Mouse (Mus musculus): Measurements from ENCODE around the gene Mrm1. TPM values are rescaled to one million over a fixed set of nuclear protein-coding genes. Genes with fewer than 3 reads are reported as not detected.

The Mrm1 gene
- polyA plus RNA-seq, 1 experiment from 2014 or later, result 17.5 TPM

- Histone ChIP-seq H3K9ac (ENCODE audit: low read length) (no peak overlapping the region), H3K4me1 (ENCODE audit: control insufficient read depth in 2 of 2, insufficient read depth in 2 of 2, low read length in 2 of 2) (peaks cover 2 to 6% of the 10 kb centered on the region in 2 experiments; a peak in 2 of 4 replicates), H3K27ac (replicated peaks in 1 of 2; ENCODE audit: control insufficient read depth in 1 of 2, insufficient read depth in 1 of 2, low read depth in 2 of 2, low read length in 2 of 2) (no peak overlapping the region), H3K9me3 (ENCODE audit: control insufficient read depth, low read length) (no peaks in the 10 kb centered on the region), H3K4me2 (ENCODE audit: low read length) (no peak overlapping the region), H3K4me3 (ENCODE audit: control insufficient read depth in 1 of 2, insufficient read depth in 1 of 2, low read depth in 1 of 2, low read length in 2 of 2) (no peak overlapping the region), H3K36me3 (ENCODE audit: control insufficient read depth, insufficient read depth, low read length) (no peaks in the 10 kb centered on the region), H3K27me3 (ENCODE audit: control insufficient read depth, insufficient read depth, low read length) (peaks cover 23% of the 10 kb centered on the region)
- ATAC-seq (ENCODE audit: insufficient number of reproducible peaks, insufficient read depth, low FRiP score, low read depth), result no peak
- 65% methylated on average over 13 of the region's 13 CpGs for WGBS
These were observed 44.3 kb downstream of the Mrm1 start for GRCm38 (mm10) chr11:84774870-84775514.

- Histone ChIP-seq H3K4me1 (ENCODE audit: control insufficient read depth in 2 of 2, insufficient read depth in 2 of 2, low read length in 2 of 2) (peaks cover 4 to 15% of the 10 kb centered on the region in 2 experiments; a peak in 2 of 4 replicates), H3K36me3 (ENCODE audit: control insufficient read depth, insufficient read depth, low read length) (no peaks in the 10 kb centered on the region), H3K9me3 (ENCODE audit: control insufficient read depth, low read length) (no peaks in the 10 kb centered on the region), H3K9ac (ENCODE audit: low read length) (no peak overlapping the region), H3K27ac (replicated peaks in 1 of 2; ENCODE audit: control insufficient read depth in 1 of 2, insufficient read depth in 1 of 2, low read depth in 2 of 2, low read length in 2 of 2) (no peak overlapping the region), H3K27me3 (ENCODE audit: control insufficient read depth, insufficient read depth, low read length) (peaks cover 13% of the 10 kb centered on the region; the same call in 1 of the 2 replicates), H3K4me3 (ENCODE audit: control insufficient read depth in 1 of 2, insufficient read depth in 1 of 2, low read depth in 1 of 2, low read length in 2 of 2) (no peak overlapping the region), H3K4me2 (ENCODE audit: low read length) (no peak overlapping the region)
- 53% methylated on average over 6 of the region's 6 CpGs for WGBS
- no peak for ATAC-seq (ENCODE audit: insufficient number of reproducible peaks, insufficient read depth, low FRiP score, low read depth)
These were observed 51.4 kb downstream of the Mrm1 start for GRCm38 (mm10) chr11:84767898-84768297.

- peak overlapping the region; percentile 62 for H3K4me2 ChIP-seq (ENCODE audit: low read length)
- H3K27ac ChIP-seq (replicated peaks in 1 of 2; ENCODE audit: control insufficient read depth in 1 of 2, insufficient read depth in 1 of 2, low read depth in 2 of 2, low read length in 2 of 2), result peak overlapping the region; percentile 3 to 73; a peak in 3 of 4 replicates
- no peaks in the 10 kb centered on the region for H3K36me3 ChIP-seq (ENCODE audit: control insufficient read depth, insufficient read depth, low read length)
- no peaks in the 10 kb centered on the region for H3K9me3 ChIP-seq (ENCODE audit: control insufficient read depth, low read length)
- peak overlapping the region; percentile 59; the same call in 1 of the 2 replicates for H3K9ac ChIP-seq (ENCODE audit: low read length)
- peak; percentile 45; the same call in 1 of the 2 replicates for ATAC-seq (ENCODE audit: insufficient number of reproducible peaks, insufficient read depth, low FRiP score, low read depth)
- H3K4me1 ChIP-seq (ENCODE audit: control insufficient read depth in 2 of 2, insufficient read depth in 2 of 2, low read length in 2 of 2), result peaks cover 15 to 18% of the 10 kb centered on the region in 2 experiments; a peak in 3 of 4 replicates
- peaks cover 18% of the 10 kb centered on the region; the same call in 1 of the 2 replicates for H3K27me3 ChIP-seq (ENCODE audit: control insufficient read depth, insufficient read depth, low read length)
- no peak overlapping the region for H3K4me3 ChIP-seq (ENCODE audit: control insufficient read depth in 1 of 2, insufficient read depth in 1 of 2, low read depth in 1 of 2, low read length in 2 of 2)
- WGBS, result 4% methylated on average over 5 of the region's 5 CpGs
These were observed 54.2 kb downstream of the Mrm1 start for GRCm38 (mm10) chr11:84765125-84765524.

- peaks cover 18% of the 10 kb centered on the region; the same call in 1 of the 2 replicates for H3K27me3 ChIP-seq (ENCODE audit: control insufficient read depth, insufficient read depth, low read length)
- no peaks in the 10 kb centered on the region for H3K9me3 ChIP-seq (ENCODE audit: control insufficient read depth, low read length)
- peak overlapping the region; percentile 62 for H3K4me2 ChIP-seq (ENCODE audit: low read length)
- no peaks in the 10 kb centered on the region for H3K36me3 ChIP-seq (ENCODE audit: control insufficient read depth, insufficient read depth, low read length)
- H3K4me1 ChIP-seq (ENCODE audit: control insufficient read depth in 2 of 2, insufficient read depth in 2 of 2, low read length in 2 of 2), result peaks cover 16 to 18% of the 10 kb centered on the region in 2 experiments; a peak in 3 of 4 replicates
- H3K27ac ChIP-seq (replicated peaks in 1 of 2; ENCODE audit: control insufficient read depth in 1 of 2, insufficient read depth in 1 of 2, low read depth in 2 of 2, low read length in 2 of 2), result peak overlapping the region; percentile 3 to 73; a peak in 3 of 4 replicates
- ATAC-seq (ENCODE audit: insufficient number of reproducible peaks, insufficient read depth, low FRiP score, low read depth), result 0 out of 2 replicates have a peak, but pooled peaks have one; percentile 43
- WGBS, result 1% methylated on average over 21 of the region's 21 CpGs
- peak overlapping the region; percentile 59 for H3K9ac ChIP-seq (ENCODE audit: low read length)
- H3K4me3 ChIP-seq (ENCODE audit: control insufficient read depth in 1 of 2, insufficient read depth in 1 of 2, low read depth in 1 of 2, low read length in 2 of 2), result peak overlapping the region in 1 of 2 experiments; percentile 23; a peak in 2 of 4 replicates
These were observed 54.8 kb downstream of the Mrm1 start for GRCm38 (mm10) chr11:84764527-84764961.

- peak overlapping the region in 1 of 2 experiments; percentile 23; a peak in 2 of 4 replicates for H3K4me3 ChIP-seq (ENCODE audit: control insufficient read depth in 1 of 2, insufficient read depth in 1 of 2, low read depth in 1 of 2, low read length in 2 of 2)
- no peak for ATAC-seq (ENCODE audit: insufficient number of reproducible peaks, insufficient read depth, low FRiP score, low read depth)
- WGBS, result 27% methylated on average over 7 of the region's 8 CpGs
- peak overlapping the region; percentile 59 for H3K9ac ChIP-seq (ENCODE audit: low read length)
- no peaks in the 10 kb centered on the region for H3K36me3 ChIP-seq (ENCODE audit: control insufficient read depth, insufficient read depth, low read length)
- peaks cover 16 to 18% of the 10 kb centered on the region in 2 experiments; a peak in 3 of 4 replicates for H3K4me1 ChIP-seq (ENCODE audit: control insufficient read depth in 2 of 2, insufficient read depth in 2 of 2, low read length in 2 of 2)
- peak overlapping the region; percentile 3 to 73; a peak in 2 of 4 replicates for H3K27ac ChIP-seq (replicated peaks in 1 of 2; ENCODE audit: control insufficient read depth in 1 of 2, insufficient read depth in 1 of 2, low read depth in 2 of 2, low read length in 2 of 2)
- H3K4me2 ChIP-seq (ENCODE audit: low read length), result peak overlapping the region; percentile 62
- no peaks in the 10 kb centered on the region for H3K9me3 ChIP-seq (ENCODE audit: control insufficient read depth, low read length)
- H3K27me3 ChIP-seq (ENCODE audit: control insufficient read depth, insufficient read depth, low read length), result peaks cover 18% of the 10 kb centered on the region; the same call in 1 of the 2 replicates
These were observed 55.2 kb downstream of the Mrm1 start for GRCm38 (mm10) chr11:84764116-84764515.

Other genes starting within 250 kb of the Mrm1 start
- 46.5 and 56.5 TPM in 2 replicates for gene Dhrs11, start 9.5 kb upstream of the Mrm1 start, polyA plus RNA-seq (2014; fragmentation: Nextera tagmentation; extraction: Ambion mirVana)
- 49.9 and 54.4 TPM in 2 replicates for gene Ggnbp2, start 51.3 kb upstream of the Mrm1 start, polyA plus RNA-seq (2014; fragmentation: Nextera tagmentation; extraction: Ambion mirVana)
- gene Myo19, start 60.6 kb upstream of the Mrm1 start, polyA plus RNA-seq (2014; fragmentation: Nextera tagmentation; extraction: Ambion mirVana), result 5.8 and 6.6 TPM in 2 replicates
- 2.8 and 3.0 TPM in 2 replicates for gene Pigw, start 60.8 kb upstream of the Mrm1 start, polyA plus RNA-seq (2014; fragmentation: Nextera tagmentation; extraction: Ambion mirVana)
- 38.5 and 42.6 TPM in 2 replicates for gene Znhit3, start 96.9 kb upstream of the Mrm1 start, polyA plus RNA-seq (2014; fragmentation: Nextera tagmentation; extraction: Ambion mirVana)
- gene Car4, start 138.3 kb upstream of the Mrm1 start, polyA plus RNA-seq (2014; fragmentation: Nextera tagmentation; extraction: Ambion mirVana), result 0.65 and 0.80 TPM in 2 replicates